Mouse (Mus musculus) heart, postnatal 10 days (tissue): ENCODE measurements around the gene Pgk2. TPM values are rescaled to one million over a fixed set of nuclear protein-coding genes. Genes with fewer than 3 reads are reported as not detected.
"Not testable (repeated sequence)": the region's sequence is repeated elsewhere in the genome, so short reads cannot be mapped to it uniquely, and the experiment has no call there.

Experiments
- DNase-seq, 2 experiments: peaks; one replicate each; pipeline ENCODE4 v3.0.0; 2021
- intact Hi-C: fragments of 180-260 bp; cut with DNase I; formaldehyde crosslinking; loops from one replicate; pipeline ENCODE4 v1.15.1; 2025
- total RNA-seq, 2 experiments: library from RNA; stranded (reverse); gene quantifications; 2 replicates each; pipeline ENCODE4 v1.2.3; 2021

The Pgk2 gene
- not detected for total RNA-seq

DNA sequence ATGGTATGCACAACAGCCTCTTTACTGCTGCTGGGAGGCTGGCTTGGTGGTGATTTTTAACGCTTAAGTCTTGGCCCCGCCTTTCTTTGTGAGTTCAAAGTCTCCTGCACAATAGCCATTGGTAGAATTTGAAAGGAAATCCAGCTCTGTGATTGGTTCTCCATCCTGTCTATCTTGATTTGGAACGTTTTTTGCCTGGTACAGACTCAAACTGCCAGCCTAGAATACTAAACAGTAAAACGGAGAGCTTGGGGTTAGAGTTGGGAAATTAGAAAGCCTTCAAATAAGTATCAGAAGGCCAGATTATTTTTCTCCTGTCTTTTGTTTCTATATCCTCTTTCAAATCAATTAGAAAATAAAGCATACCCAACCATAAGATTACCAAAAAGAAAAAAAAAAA, at the start of gene Pgk2:
Gene Pgk2, minus strand, starts transcription at position 101 of the 400 bp plus-strand sequence.
- no peak for DNase-seq
- intact Hi-C loops, result no loop called here

DNA sequence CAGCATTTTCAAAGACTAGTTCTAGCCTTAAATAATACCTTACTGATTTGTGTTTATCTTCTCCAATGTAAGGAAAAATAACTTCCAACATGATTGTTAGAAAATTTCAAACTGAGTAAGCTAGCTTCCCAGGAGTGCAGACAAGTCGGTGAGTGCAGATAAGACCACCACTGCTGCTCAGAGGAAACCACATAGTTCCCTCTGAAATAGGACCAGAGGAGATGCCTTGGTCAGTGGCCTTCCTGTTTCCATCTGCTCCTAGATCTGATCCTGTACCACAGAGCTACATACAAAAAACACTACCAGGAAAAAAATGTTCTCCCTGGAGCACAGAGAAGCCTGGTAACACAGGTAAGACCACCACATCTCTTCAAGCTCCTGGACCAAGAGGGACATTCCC, 44.0 kb upstream of the Pgk2 start:
- intact Hi-C loops, result no loop called here
- DNase-seq, result no peak

DNA sequence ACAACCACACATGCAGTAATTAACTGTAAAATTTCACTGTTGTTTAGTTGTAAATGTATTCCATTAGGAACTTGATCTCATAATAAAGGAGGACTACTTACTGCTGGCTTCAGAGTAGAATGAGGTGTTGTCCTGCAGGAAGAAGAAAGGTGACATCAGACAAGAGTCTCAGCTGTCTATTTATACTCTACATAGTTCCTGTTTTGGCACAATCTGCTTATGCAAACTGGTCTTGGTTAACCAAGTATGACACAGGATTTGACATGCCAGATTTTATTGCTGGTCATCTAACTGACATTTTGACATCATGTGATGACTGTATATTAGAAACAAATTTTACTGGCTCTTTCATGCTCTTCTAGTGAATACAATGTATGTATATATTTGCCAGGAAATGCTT, 33.7 kb upstream of the Pgk2 start, which contains the start of gene Crisp3:
Gene Crisp3, minus strand, starts transcription at position 154 of the 400 bp plus-strand sequence.
- DNase-seq, result no peak
- intact Hi-C loops, result no loop called here

DNA sequence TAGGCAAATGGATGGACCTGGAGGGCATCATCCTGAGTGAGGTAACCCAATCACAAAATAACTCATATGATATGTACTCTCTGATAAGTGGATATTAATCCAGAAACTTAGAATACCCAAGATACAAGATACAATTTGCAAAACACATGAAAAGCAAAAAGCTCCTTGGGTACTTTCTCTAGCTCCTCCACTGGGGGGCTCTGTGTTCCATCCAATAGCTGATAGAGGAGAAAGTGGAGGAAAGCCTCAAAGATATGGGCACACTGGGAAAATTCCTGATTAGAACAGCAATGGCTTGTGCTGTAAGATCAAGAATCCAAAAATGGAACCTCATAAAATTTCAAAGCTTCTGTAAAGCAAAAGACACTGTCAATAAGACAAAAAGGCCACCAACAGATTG, 6.6 kb downstream of the Pgk2 start:
- DNase-seq, intact Hi-C loops: not testable (repeated sequence)

DNA sequence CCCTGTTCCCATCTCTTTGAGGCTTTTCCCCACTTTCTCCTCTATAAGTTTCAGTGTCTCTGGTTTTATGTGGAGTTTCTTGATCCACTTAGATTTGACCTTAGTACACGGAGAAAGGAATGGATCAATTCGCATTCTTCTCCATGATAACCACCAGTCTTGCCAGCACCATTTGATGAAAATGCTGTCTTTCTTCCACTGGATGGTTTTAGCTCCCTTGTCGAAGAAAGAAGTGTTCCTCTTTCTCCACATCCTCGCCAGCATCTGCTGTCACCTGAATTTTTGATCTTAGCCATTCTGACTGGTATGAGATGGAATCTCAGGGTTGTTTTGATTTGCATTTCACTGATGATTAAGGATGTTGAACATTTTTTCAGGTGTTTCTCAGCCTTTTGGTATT, 18.2 kb downstream of the Pgk2 start:
- intact Hi-C loops, DNase-seq: not testable (repeated sequence)

DNA sequence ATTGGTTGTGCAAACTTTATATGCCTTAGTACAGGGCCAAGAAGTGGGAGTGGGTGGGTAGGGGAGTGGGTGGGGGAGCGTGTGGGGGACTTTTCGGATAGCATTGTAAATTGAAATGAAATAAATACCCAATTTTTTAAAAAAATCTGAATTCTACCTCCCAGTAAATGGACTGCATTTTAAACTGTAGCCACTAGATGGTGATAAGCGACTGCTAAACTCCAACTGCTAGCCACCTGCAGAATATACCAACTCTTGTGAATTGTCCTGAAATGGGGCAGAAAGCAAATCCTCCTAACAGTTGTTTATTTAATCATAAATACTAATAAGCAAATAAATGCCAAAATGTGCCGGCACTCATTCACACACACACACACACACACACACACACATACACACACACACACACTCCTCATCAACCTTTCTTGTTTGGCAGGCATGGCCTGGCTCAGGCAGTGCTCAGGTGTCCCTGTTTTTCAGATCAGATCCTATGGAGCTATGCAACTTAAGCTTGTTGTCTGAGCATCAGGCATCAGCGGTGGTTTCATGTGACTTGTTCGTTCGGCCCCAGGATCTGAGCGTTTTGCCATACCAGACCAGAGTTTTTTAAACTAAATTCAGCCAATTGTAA, 50.6 kb downstream of the Pgk2 start:
- DNase-seq, intact Hi-C loops: not testable (repeated sequence)

Other genes with a start within 250 kb of the Pgk2 start
- gene AC192777.2, start 113.2 kb downstream of the Pgk2 start, total RNA-seq, result not detected
- not detected for gene Crisp3, start 33.6 kb upstream of the Pgk2 start, total RNA-seq
- gene Crisp1, start 110.6 kb upstream of the Pgk2 start, total RNA-seq, result not detected